Mouse (Mus musculus) lung, postnatal 0 days (tissue): ENCODE data around the gene Msi1. TPM values are rescaled to one million over a fixed set of nuclear protein-coding genes. Genes with fewer than 3 reads are reported as not detected.

Source experiments
- ATAC-seq: fragments of 200-750 bp; cut with Nextera tagmentation; 2 replicates; pipeline ENCODE4 v1.8.0; 2017; ENCODE audit warnings: moderate library complexity
- DNase-seq: peaks from one replicate; pipeline ENCODE4 v3.0.0-alpha.2; 2016; ENCODE audit warnings: low spot score
- H3K27ac ChIP-seq: fragments of 300-500 bp; sonication (generic); 2 replicates; pipeline ENCODE4 v1.5.1; 2014; ENCODE audit warnings: antibody characterized with exemption, mild to moderate bottlenecking, low read length, mixed read lengths
- H3K27me3 ChIP-seq: fragments of 300-500 bp; sonication (generic); replicated peaks from 2 replicates; pipeline ENCODE4 v1.6.1; 2014; ENCODE audit warnings: low read length, mixed read lengths; ENCODE audit not compliant: insufficient read depth
- H3K36me3 ChIP-seq: fragments of 300-500 bp; sonication (generic); 2 replicates; pipeline ENCODE4 v1.6.1; 2014; ENCODE audit warnings: low read length, mixed read lengths; ENCODE audit not compliant: insufficient read depth
- H3K4me1 ChIP-seq: fragments of 300-500 bp; sonication (generic); 2 replicates; pipeline ENCODE4 v1.6.1; 2014; ENCODE audit warnings: antibody characterized with exemption, low read depth, low read length, mixed read lengths; ENCODE audit not compliant: insufficient read depth
- H3K4me2 ChIP-seq: fragments of 300-500 bp; sonication (generic); replicated peaks from 2 replicates; pipeline ENCODE4 v1.6.1; 2014; ENCODE audit warnings: low read depth, mild to moderate bottlenecking, low read length, moderate library complexity, mixed read lengths
- H3K4me3 ChIP-seq: fragments of 300-500 bp; sonication (generic); 2 replicates; pipeline ENCODE4 v1.5.1; 2014; ENCODE audit warnings: low read depth, low read length
- H3K9ac ChIP-seq: fragments of 300-500 bp; sonication (generic); replicated peaks from 2 replicates; pipeline ENCODE4 v1.6.1; 2014; ENCODE audit warnings: low read depth, mild to moderate bottlenecking
- H3K9me3 ChIP-seq: fragments of 300-500 bp; sonication (generic); 2 replicates; pipeline ENCODE4 v1.6.1; 2016; ENCODE audit warnings: low read length, mixed read lengths
- CTCF ChIP-seq: IDR thresholded peaks from 2 replicates; pipeline ENCODE4 v1.5.1; 2016; ENCODE audit warnings: antibody characterized with exemption, mild to moderate bottlenecking
- EP300 ChIP-seq: IDR thresholded peaks from 2 replicates; pipeline ENCODE4 v1.6.1; 2016; ENCODE audit warnings: antibody characterized with exemption, mild to moderate bottlenecking, control low read depth
- WGBS: fragments of 180-500 bp; shearing (Covaris S2); extraction: QIAGEN DNeasy Blood & Tissue Kit; methylation state at CpG from one replicate; pipeline ENCODE4 v1.1.7; 2014; 5-methylcytosine and 5-hydroxymethylcytosine counted together
- polyA plus RNA-seq: library from polyadenylated mRNA; unstranded; fragments of >200 nt; fragmentation: Nextera tagmentation; extraction: Ambion mirVana; gene quantifications from 2 replicates; pipeline ENCODE4 v1.2.1, GENCODE M21; 2015

Gene Msi1
- polyA plus RNA-seq, 1 experiment from 2014 or later: 1.2 TPM

DNA sequence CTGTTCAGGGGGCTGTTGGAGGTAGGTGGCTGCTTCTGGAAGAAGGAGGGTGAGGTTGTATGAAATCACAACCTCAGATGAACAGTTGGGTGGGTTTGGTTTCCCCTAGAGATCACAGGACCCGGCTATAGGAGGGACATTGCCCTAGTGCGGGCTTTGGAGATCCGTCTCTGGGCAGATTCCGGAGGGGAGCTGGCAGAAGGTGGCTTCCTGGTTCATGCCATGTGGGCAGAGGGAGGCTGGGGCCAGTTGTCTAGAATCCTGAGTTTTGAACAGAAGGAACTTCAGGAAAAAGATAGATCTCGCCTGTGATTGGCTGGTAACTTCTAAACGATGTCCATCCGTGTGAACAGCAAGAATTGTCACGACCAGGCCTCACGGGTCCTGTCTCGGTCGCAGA lies 3.0 kb downstream of the Msi1 start:
- Histone ChIP-seq H3K4me1 (no peaks in the 10 kb centered on the region; the same call in none of the 2 replicates), H3K27me3 (0 out of 2 replicates have a peak, but pooled peaks cover 5% of the 10 kb centered on the region), H3K9ac (no peak overlapping the region), H3K36me3 (no peaks in the 10 kb centered on the region), H3K27ac (no peak overlapping the region), H3K4me3 (no peak overlapping the region), H3K4me2 (no peak overlapping the region), H3K9me3 (no peaks in the 10 kb centered on the region)
- ATAC-seq: no peak
- DNase-seq: no peak
- WGBS: 81% methylated on average over 11 of the region's 11 CpGs
- no peak for TF ChIP-seq CTCF
- no peak for TF ChIP-seq EP300

DNA sequence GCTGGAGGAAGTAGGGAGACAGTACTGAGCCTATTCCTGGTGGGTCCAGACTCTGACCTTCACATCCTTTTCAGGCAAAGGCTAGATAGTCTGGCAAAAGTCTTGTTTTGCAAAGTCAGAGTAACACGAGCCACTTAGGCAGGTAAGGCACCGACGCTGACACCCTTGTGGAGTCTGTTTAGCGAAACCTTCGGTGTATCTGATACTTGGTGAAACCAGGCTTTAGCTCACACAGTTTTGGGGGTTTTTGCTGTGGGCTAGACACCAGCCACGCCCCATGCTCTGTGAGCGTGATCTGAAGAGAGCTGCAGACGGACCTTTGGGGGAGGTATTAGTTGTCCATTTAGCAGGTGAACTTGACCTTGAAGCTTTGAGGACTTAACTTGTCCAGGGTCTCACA lies 3.8 kb downstream of the Msi1 start:
- DNase-seq (no peak), ATAC-seq (no peak)
- H3K36me3 ChIP-seq: no peaks in the 10 kb centered on the region
- no peak overlapping the region for H3K9ac ChIP-seq
- H3K4me3 ChIP-seq: no peak overlapping the region
- H3K4me1 ChIP-seq: no peaks in the 10 kb centered on the region; the same call in none of the 2 replicates
- no peak for TF ChIP-seq EP300
- H3K27ac ChIP-seq: no peak overlapping the region
- no peaks in the 10 kb centered on the region for H3K9me3 ChIP-seq
- 0 out of 2 replicates have a peak, but pooled peaks cover 5% of the 10 kb centered on the region for H3K27me3 ChIP-seq
- 86% methylated on average over 8 of the region's 8 CpGs for WGBS
- no peak overlapping the region for H3K4me2 ChIP-seq

DNA sequence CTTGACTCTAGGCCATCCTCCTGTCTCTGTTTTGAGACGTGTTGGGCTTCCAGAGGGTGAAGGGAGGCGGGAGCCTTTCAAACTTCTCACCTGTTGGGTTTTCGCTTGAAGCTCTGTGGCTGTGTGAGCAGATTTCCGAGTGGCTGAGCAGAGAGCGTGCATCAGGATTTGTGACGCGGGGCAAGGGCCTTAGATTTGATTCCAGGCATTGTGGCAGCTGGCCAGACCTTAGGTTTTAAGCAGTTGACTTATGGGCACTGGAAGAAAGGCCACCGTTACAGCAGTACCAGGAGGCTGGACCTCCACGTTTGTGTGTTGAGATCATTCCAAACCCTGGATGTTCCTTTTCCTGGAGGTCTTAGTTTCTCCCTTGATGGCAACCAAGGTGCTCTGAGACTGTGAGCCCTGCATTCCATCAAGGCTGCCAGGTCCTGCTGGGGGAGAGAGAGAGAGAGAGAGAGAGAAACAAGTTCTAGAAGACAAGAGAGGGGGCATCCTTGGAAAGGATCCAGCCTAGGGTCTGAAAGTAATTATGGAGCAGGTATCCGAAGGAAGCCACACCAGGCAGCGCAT lies 5.0 kb downstream of the Msi1 start:
- no peaks in the 10 kb centered on the region for H3K27me3 ChIP-seq
- no peak overlapping the region for H3K4me2 ChIP-seq
- H3K4me3 ChIP-seq: no peak overlapping the region
- H3K9ac ChIP-seq: no peak overlapping the region
- TF ChIP-seq EP300: no peak
- no peak for TF ChIP-seq CTCF
- WGBS: 69% methylated on average over 11 of the region's 11 CpGs
- ATAC-seq (no peak), DNase-seq (no peak)
- H3K36me3 ChIP-seq: no peaks in the 10 kb centered on the region
- H3K27ac ChIP-seq: no peak overlapping the region
- H3K9me3 ChIP-seq: no peaks in the 10 kb centered on the region
- H3K4me1 ChIP-seq: no peaks in the 10 kb centered on the region; the same call in none of the 2 replicates

DNA sequence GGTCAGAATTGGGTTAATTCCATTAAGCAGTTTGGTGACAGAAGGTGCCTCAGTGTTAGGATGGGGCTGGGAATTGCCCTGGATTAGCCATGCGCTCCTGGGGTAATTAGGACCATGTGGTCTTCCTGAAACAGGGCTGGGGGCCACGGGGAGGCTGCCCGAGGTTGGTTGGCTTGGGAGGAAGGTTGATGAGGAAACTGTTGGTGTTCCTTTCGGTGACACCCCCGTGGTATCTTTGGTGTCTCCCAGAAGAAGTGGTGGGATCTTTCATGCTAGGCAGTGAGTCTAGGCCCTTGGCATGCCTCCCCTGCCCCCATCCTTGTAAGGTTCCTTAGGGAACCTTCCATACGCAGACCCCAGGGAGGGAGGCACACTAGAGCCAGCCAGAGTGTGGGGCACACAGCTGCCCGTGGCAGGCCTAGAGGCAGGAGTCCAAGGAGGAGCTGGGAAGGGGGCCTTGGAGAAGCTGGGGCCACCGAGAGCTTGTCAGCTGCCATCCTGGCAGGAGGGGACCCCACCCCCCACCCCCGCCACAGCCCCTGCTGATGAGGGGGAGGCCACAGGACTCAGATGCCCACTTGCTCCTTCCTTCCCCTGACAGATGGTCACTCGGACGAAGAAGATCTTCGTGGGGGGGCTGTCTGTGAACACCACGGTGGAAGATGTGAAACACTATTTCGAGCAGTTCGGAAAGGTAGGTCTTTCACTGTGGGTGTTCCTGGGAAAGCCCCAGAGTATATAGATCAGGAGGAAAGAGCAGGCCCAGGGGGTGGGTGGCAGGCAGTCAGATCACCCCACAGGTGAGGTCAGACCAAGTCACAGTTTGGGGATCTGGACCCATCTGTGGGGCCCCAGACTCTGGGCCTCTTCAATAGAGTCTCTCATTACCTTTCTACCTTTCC lies 5.7 kb downstream of the Msi1 start:
- H3K9ac ChIP-seq: no peak overlapping the region
- H3K27ac ChIP-seq: no peak overlapping the region
- H3K36me3 ChIP-seq: no peaks in the 10 kb centered on the region
- H3K27me3 ChIP-seq: no peaks in the 10 kb centered on the region
- H3K4me3 ChIP-seq: no peak overlapping the region
- H3K4me2 ChIP-seq: no peak overlapping the region
- no peak for TF ChIP-seq CTCF
- TF ChIP-seq EP300: no peak
- H3K4me1 ChIP-seq: no peaks in the 10 kb centered on the region; the same call in none of the 2 replicates
- H3K9me3 ChIP-seq: no peaks in the 10 kb centered on the region
- ATAC-seq: no peak
- no peak for DNase-seq
- 69% methylated on average over 15 of the region's 15 CpGs for WGBS

DNA sequence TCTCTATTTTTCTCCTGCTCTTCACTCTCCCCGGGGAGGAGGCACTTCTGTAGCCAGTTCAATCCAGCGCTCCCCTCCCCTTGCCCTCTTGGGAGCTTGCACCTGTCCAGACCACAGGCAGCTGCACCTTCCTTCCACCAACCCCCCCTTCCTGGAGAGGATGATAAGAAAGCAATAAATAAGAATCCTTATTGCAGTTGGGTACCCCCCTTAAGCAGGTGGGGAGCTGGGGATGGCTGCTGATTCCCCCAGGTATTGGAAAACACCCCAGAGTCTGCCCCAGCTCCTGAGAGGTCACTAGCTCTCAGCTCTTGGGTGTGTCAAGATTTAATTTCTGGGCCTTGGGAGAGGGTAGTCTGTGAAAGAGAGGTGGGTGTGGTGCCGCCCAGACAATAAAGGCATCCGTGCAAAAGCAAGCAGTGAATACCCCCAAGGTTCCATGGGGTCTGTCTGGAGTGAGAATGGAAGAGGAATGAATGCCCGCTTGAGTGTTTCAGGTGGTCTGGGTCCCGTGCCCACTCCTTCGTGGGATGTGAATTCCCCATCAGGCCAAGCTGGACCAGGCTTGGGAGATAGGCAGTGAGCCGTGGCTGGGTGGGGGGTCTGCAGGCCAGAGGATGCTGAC lies 6.5 kb downstream of the Msi1 start:
- 39% methylated on average over 8 of the region's 8 CpGs for WGBS
- Histone ChIP-seq H3K9ac (peak overlapping the region; percentile 48), H3K27me3 (no peaks in the 10 kb centered on the region), H3K9me3 (no peaks in the 10 kb centered on the region), H3K27ac (no peak overlapping the region), H3K4me1 (no peaks in the 10 kb centered on the region; the same call in none of the 2 replicates), H3K4me2 (peak overlapping the region; percentile 83), H3K4me3 (peak overlapping the region; percentile 34; the same call in 1 of the 2 replicates), H3K36me3 (no peaks in the 10 kb centered on the region)
- ATAC-seq (no peak; the same call in 1 of the 2 replicates), DNase-seq (no peak)
- no peak for TF ChIP-seq CTCF
- TF ChIP-seq EP300: no peak

DNA sequence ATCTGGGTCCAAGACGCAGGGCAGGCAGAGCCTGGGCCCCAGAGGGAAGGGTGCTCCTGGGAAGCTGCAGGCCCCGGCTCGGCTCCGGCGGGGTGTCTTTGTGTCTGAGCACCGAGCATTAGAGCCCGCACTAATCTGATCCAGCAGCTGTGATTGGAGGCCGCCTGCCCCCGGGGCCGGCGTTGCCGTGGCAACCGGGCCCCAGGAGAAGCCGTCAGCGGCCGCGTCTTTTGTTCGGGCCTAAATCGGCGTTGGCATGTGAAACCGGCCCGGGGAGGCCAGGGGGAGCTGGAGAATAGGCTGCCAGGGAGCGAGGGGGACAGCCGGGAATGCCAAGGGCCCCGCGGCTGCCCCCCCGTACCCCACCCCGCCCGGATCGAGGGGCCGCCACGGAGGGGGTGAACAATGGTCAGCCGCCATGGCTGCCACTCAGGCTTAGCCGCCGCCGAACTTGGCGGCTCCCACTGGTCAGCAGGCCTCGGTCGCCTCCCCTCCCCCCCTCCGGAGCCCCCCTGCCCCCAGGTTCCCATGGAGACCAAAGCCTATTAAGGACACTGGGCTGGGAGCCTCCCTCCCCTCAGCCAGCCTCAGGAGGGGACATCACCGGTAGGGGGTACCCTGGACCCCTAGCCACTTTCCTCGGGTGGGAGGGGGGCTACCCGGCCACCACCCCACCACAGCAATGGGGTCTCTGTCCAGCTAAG lies 7.2 kb downstream of the Msi1 start:
- Histone ChIP-seq H3K27ac (no peak overlapping the region), H3K9ac (peak overlapping the region; percentile 48), H3K36me3 (no peaks in the 10 kb centered on the region), H3K4me2 (peak overlapping the region; percentile 83), H3K4me3 (peak overlapping the region; percentile 34), H3K4me1 (no peaks in the 10 kb centered on the region; the same call in none of the 2 replicates), H3K27me3 (no peaks in the 10 kb centered on the region), H3K9me3 (no peaks in the 10 kb centered on the region)
- DNase-seq (peak; percentile 75), ATAC-seq (peak; percentile 82)
- TF ChIP-seq EP300 (no peak), CTCF (0 out of 2 replicates have a peak, but pooled peaks have one; percentile 5)
- under 1% methylated on average over 28 of the region's 43 CpGs for WGBS
